ENCODE assay signal across 10 mouse cellular contexts in the genomic region with DNA sequence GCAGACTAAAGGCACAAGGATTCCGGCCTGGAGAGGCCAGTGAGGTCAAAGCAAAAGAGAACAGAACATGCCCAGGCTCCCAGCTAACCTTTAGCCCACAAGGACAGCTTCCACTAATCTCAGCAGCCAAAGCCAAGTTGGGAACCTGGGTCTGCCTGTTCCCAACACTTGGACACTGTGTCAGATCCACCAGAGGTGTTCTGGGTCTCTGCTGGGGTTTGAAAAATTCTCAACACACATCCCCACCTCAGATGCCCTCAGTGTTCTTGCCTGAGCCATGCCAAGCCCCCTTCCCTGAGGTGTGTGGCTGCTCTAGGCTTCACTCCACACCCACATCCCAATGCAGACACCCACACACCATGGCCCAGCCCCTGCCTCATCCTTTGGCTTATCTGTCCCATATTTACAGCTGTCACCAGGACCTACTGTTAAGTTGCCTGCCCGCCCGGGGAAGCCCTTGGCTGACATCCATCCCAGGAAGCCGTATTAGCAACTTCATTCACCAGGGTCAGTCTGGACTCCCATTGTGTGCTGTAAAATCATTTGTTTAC. TPM values are rescaled to one million over a fixed set of nuclear protein-coding genes. Genes with fewer than 3 reads are reported as not detected.
A peak's percentile ranks its signal among the peaks of the same experiment; 100 is the strongest.
DNase-seq lines count a peak whose midpoint lies in the region; ATAC-seq and TF ChIP-seq lines count a peak whose summit lies in the region.
"Had no signal": no experiment of that assay in that cellular context is flagged by ENCODE, and none has a peak within 500 bp of the region (broad histone marks: within the 10 kb centered on the region; RNA-seq: fewer than 3 reads in every experiment).

A gene (minus strand): TSS at position 52 of the 551 bp plus-strand sequence.

- H3K4me3 ChIP-seq in heart, postnatal 0 days (ENCODE audit: low read depth, low read length) = no peak within 1 kb of the TSS
- H3K4me3 ChIP-seq in thymus, adult 2 months (ENCODE audit: control insufficient read depth, insufficient read depth, low read length) = no peak within 1 kb of the TSS
- H3K4me3 ChIP-seq: embryonic facial prominence, embryonic 12.5 days had no signal

- no peak for TF ChIP-seq EP300 in heart, postnatal 0 days (IDR thresholded peaks at IDR 0.05; ENCODE audit: low read depth)

- no peak for TF ChIP-seq POLR2A in thymus, adult 2 months (IDR thresholded peaks at IDR 0.05; ENCODE audit: control insufficient read depth, extremely low read depth, insufficient read depth, low read length, poor library complexity)

- H3K9me3 ChIP-seq in heart, postnatal 0 days (replicated peaks; ENCODE audit: control insufficient read depth, low read length) = no peaks in the 10 kb centered on the region
- H3K9me3 ChIP-seq: embryonic facial prominence, embryonic 12.5 days had no signal

- H3K36me3 ChIP-seq in heart, postnatal 0 days (replicated peaks; ENCODE audit: control insufficient read depth, insufficient read depth, low read length) = no peaks in the 10 kb centered on the region
- no peaks in the 10 kb centered on the region for H3K36me3 ChIP-seq in thymus, adult 2 months (ENCODE audit: control insufficient read depth, insufficient read depth, low read length)
- H3K36me3 ChIP-seq: embryonic facial prominence, embryonic 12.5 days had no signal

- no peaks in the 10 kb centered on the region for H3K27me3 ChIP-seq in heart, postnatal 0 days (ENCODE audit: control insufficient read depth, insufficient read depth, low read length)
- no peaks in the 10 kb centered on the region for H3K27me3 ChIP-seq in thymus, adult 2 months (ENCODE audit: control insufficient read depth, insufficient read depth, low read length)
- H3K27me3 ChIP-seq: embryonic facial prominence, embryonic 12.5 days had no signal

- WGBS in heart, postnatal 0 days = 13% methylated on average over 4 of the region's 4 CpGs
- WGBS in thymus, adult 2 months = 97% methylated on average over 4 of the region's 4 CpGs

- H3K4me2 ChIP-seq in heart, postnatal 0 days (ENCODE audit: low read depth, low read length) = no peak within 1 kb of the TSS
- H3K4me2 ChIP-seq: embryonic facial prominence, embryonic 12.5 days; midbrain, embryonic 11.5 days had no signal

- peak; percentile 50 for DNase-seq in adrenal gland, adult 2 months
- no peak for DNase-seq in adrenal gland, adult 18-20 months (ENCODE audit: low spot score in 2 of 2)
- peak; percentile 14 for DNase-seq in Muller cell, postnatal 12 days (ENCODE audit: inconsistent ontology term)
- no peak for DNase-seq in heart, postnatal 0 days (ENCODE audit: low spot score)
- DNase-seq in lung, adult 18-20 months = peak; percentile 36 to 57
- no peak for DNase-seq in thymus, adult 2 months
- no peak for DNase-seq in frontal cortex, postnatal 10 days (ENCODE audit: low spot score in 2 of 2)
- no peak for DNase-seq in right cerebral cortex, postnatal 25 days

- H3K9ac ChIP-seq in heart, postnatal 0 days (replicated peaks; ENCODE audit: low read depth, low read length) = no peak within 1 kb of the TSS
- H3K9ac ChIP-seq: embryonic facial prominence, embryonic 12.5 days had no signal

- 0 out of 2 replicates have a peak, but pooled peaks cover 14% of the 10 kb centered on the region for H3K4me1 ChIP-seq in heart, postnatal 0 days (ENCODE audit: control insufficient read depth, insufficient read depth)
- H3K4me1 ChIP-seq in thymus, adult 2 months (replicated peaks; ENCODE audit: control insufficient read depth, insufficient read depth, low read length) = peaks cover 26% of the 10 kb centered on the region
- H3K4me1 ChIP-seq: embryonic facial prominence, embryonic 12.5 days had no signal

- no peak within 1 kb of the TSS for H3K27ac ChIP-seq in heart, postnatal 0 days (ENCODE audit: low read depth)
- no peak within 1 kb of the TSS for H3K27ac ChIP-seq in thymus, adult 2 months (ENCODE audit: control insufficient read depth, insufficient read depth, low read length)
- H3K27ac ChIP-seq: embryonic facial prominence, embryonic 12.5 days had no signal

- peak; percentile 63 for ATAC-seq in heart, postnatal 0 days (ENCODE audit: insufficient read depth, low read depth)

- no peak for TF ChIP-seq CTCF in heart, postnatal 0 days (IDR thresholded peaks at IDR 0.05; ENCODE audit: low read depth)
- TF ChIP-seq CTCF in thymus, adult 2 months (IDR thresholded peaks at IDR 0.05; ENCODE audit: borderline replicate concordance, control insufficient read depth, extremely low read depth, insufficient read depth, low read length, poor library complexity) = no peak

RNA-seq across cellular contexts. Expression of the gene that starts here (rescaled TPM):
- total RNA-seq in adrenal gland, adult 2 months (2021) = 1 to 10 TPM; 1.9 to 2.4 TPM
- polyA plus RNA-seq in adrenal gland, adult 2 months (2012; rRNA removed) = 0.26 and 0.33 TPM in 2 replicates
- 1 to 10 TPM; 1.1 to 1.3 TPM for total RNA-seq in adrenal gland, adult 18-20 months (2021)
- 1.5 and 1.9 TPM in 2 replicates for total RNA-seq in heart, postnatal 0 days (2014; rRNA removed; ENCODE audit: low replicate concordance)
- polyA plus RNA-seq in heart, postnatal 0 days (2015; fragmentation: Nextera tagmentation; extraction: Ambion mirVana) = 8.9 and 9.3 TPM in 2 replicates
- polyA plus RNA-seq in thymus, adult 2 months (2012; rRNA removed) = 0.29 and 0.44 TPM in 2 replicates
- polyA plus RNA-seq: embryonic facial prominence, embryonic 12.5 days; midbrain, embryonic 11.5 days had no signal

Comparison
In these comparisons a context has a peak if more than half of its experiments do, and no peak if none do; other contexts are left out.
1. DNase-seq: peak in adrenal gland, adult 2 months (single experiment), Muller cell, postnatal 12 days (single experiment) and lung, adult 18-20 months (2 of 2); none in adrenal gland, adult 18-20 months (0 of 2), heart, postnatal 0 days (single experiment), thymus, adult 2 months (single experiment), frontal cortex, postnatal 10 days (0 of 2) and right cerebral cortex, postnatal 25 days (single experiment).